Mouse (Mus musculus) subcutaneous adipose tissue, adult 2 months (tissue): ENCODE measurements around the gene Olfr1425. TPM values are rescaled to one million over a fixed set of nuclear protein-coding genes. Genes with fewer than 3 reads are reported as not detected.

Experiments used
- polyA plus RNA-seq: library from polyadenylated mRNA; depleted of rRNA; stranded (reverse); fragments of >200 nt; gene quantifications from 2 replicates; pipeline ENCODE4 v1.2.3, GENCODE M21; 2012; ENCODE audit warnings: low replicate concordance; rRNA removed

The Olfr1425 gene
- polyA plus RNA-seq: not detected in 2 replicates

DNA sequence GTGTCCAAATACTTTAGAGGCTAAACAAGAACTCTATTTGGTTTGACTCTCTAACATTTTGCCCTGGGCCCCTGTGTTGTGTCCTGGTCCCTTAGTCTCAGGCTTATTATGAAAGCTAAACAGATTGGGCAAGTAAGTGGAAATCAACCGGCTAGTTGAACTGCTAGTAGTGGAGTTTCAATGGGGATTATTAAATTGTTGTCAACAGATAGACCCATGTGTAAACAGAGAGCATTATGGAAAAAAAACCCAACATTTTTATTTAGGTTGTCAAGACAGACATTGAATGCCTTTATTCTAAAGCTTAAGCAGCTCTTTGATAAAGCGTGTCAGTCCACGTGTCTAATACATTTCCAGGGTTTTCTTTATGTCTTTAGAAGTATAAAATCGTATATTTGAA, at the start of gene Olfr1425:
TSS of gene Olfr1425 (minus strand) at position 101 of the 400 bp plus-strand sequence.

DNA sequence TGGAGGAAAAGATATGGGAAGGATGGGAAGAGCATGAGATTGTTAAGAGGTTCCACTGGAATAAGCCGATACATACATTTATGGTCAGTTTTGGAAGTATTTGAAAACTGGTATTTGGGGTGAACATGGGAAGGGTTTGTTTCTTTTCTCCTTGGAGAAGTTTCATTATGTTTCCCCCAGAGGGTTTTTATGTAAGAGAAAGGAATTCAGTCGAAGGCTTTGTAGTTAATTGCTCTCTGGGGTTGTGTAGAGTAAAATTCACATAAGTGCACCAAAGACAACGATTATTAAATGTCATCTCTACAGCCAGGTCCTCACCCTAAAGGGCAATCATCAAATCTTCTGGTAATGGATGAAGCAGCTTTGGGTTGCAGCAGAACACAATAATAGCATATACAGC, 45.6 kb upstream of the Olfr1425 start, which contains the start of gene Olfr76:
TSS of gene Olfr76 (minus strand) at position 101 of the 400 bp plus-strand sequence.

DNA sequence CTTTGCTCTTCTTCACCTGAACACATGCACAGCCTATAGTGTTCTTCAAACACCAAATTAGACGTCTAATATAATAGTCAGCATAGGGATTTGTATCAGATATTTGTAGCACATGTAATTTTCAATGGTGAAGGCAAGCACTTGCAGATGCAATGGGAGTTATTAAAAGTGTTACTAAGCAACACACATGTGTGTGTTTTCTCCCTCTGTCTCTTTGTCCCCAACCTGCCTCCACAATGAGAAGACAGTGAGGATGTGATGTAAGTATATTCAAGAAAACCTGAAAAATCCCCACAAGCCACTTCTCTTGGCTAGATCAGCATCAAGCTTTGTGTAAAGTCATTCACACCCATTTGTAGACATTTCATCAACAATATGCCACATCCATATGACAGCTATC, 38.3 kb upstream of the Olfr1425 start, which contains the start of gene Olfr1428:
TSS of gene Olfr1428 (minus strand) at position 101 of the 400 bp plus-strand sequence.

DNA sequence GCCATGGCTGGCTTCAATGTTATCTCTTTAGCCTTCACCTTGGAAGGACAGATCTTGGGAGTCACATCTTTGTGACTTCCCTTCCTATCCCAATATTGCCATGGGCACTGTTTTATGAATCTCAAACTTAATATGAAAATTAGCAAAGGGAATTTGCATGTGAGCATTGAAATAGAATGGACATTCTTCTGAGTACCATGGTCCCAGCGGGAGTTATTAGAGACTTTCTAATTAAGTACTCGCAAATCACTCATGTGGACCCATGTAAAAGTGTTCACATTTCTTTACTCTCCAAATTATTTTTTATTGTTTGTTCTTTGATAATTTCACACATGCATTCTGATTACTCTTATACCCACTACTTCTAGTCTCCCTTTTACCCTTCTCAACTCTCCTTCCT, 25.7 kb upstream of the Olfr1425 start, which contains the start of gene Olfr1427:
TSS of gene Olfr1427 (minus strand) at position 101 of the 400 bp plus-strand sequence.

DNA sequence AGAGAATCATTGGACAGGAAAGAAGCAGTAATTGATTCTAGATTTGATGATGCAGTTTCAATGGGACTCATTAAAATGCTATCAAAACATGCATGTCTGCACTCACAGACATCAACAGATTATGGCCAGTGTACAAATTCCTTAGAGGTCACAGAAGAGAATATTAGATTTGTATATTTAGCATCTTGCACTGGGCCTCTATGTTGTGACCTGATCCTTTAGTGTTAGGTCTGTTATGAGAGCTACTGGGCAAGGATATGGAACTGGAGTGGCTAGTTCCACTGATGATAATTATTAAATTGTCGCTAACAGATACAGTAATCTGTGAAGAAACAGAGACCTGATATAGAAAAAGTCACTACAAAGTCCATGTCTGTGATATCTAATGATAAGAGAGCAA, 14.4 kb upstream of the Olfr1425 start, which contains the start of gene Olfr1426:
TSS of gene Olfr1426 (minus strand) at position 101 of the 400 bp plus-strand sequence.

GRCm38 (mm10) chr19:12062582-12062981, 14.9 kb downstream of the Olfr1425 start, which contains the start of gene Olfr1424:
Olfr1424 (minus strand) TSS chr19:12062682.

DNA sequence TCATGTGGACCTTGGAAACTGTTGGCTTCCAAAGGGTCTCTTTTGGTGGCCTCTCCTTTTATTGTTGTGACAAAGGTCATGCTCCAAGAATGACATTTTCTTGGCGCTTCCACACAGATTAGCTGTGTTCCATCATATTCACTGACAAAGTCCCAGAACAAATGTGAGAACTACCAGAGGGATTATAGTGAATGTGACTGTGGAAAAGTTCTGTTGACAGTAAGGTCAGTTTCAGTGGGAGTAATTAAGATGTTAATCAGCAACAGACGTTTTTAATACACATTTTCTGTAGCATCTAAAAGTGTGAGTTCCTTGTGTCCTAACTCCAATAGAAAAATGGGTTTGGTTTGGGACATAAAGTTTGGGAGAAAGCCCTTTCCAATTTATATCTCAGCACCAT, 36.3 kb downstream of the Olfr1425 start, which contains the start of gene Olfr1423:
TSS of gene Olfr1423 (minus strand) at position 101 of the 400 bp plus-strand sequence.

Other genes with a start within 250 kb of the Olfr1425 start
- not detected in 2 replicates for gene Olfr1417, start 238.5 kb downstream of the Olfr1425 start, polyA plus RNA-seq
- not detected in 2 replicates for gene Olfr1418, start 216.7 kb downstream of the Olfr1425 start, polyA plus RNA-seq
- gene Olfr1419, start 202.6 kb downstream of the Olfr1425 start, polyA plus RNA-seq: not detected in 2 replicates
- gene Olfr1420, start 191.2 kb downstream of the Olfr1425 start, polyA plus RNA-seq: not detected in 2 replicates
- gene Patl1, start 165.3 kb downstream of the Olfr1425 start, polyA plus RNA-seq: 17.1 and 19.7 TPM in 2 replicates
- gene Osbp, start 111.8 kb downstream of the Olfr1425 start, polyA plus RNA-seq: 18.9 and 28.7 TPM in 2 replicates
- gene Olfr1423, start 36.4 kb downstream of the Olfr1425 start, polyA plus RNA-seq: not detected in 2 replicates
- gene Olfr1424, start 15.0 kb downstream of the Olfr1425 start, polyA plus RNA-seq: not detected in 2 replicates
- gene Olfr1426, start 14.3 kb upstream of the Olfr1425 start, polyA plus RNA-seq: not detected in 2 replicates
- not detected in 2 replicates for gene Olfr1427, start 25.6 kb upstream of the Olfr1425 start, polyA plus RNA-seq
- gene Olfr1428, start 38.2 kb upstream of the Olfr1425 start, polyA plus RNA-seq: not detected in 2 replicates
- not detected in 2 replicates for gene Olfr76, start 45.5 kb upstream of the Olfr1425 start, polyA plus RNA-seq
- not detected in 2 replicates for gene Olfr1555-ps1, start 92.4 kb upstream of the Olfr1425 start, polyA plus RNA-seq
- gene Olfr1431, start 122.9 kb upstream of the Olfr1425 start, polyA plus RNA-seq: not detected in 2 replicates
- not detected in 2 replicates for gene Olfr1432, start 154.9 kb upstream of the Olfr1425 start, polyA plus RNA-seq
- not detected in 2 replicates for gene Olfr262, start 163.9 kb upstream of the Olfr1425 start, polyA plus RNA-seq
- gene Olfr235, start 183.3 kb upstream of the Olfr1425 start, polyA plus RNA-seq: not detected in 2 replicates
- gene Olfr1434, start 202.1 kb upstream of the Olfr1425 start, polyA plus RNA-seq: not detected in 2 replicates
- not detected in 2 replicates for gene Olfr1436, start 221.4 kb upstream of the Olfr1425 start, polyA plus RNA-seq
- not detected in 2 replicates for gene Olfr1437, start 247.4 kb upstream of the Olfr1425 start, polyA plus RNA-seq